Comparison of ENCODE assay signal across 9 mouse cellular contexts in the genomic region with DNA sequence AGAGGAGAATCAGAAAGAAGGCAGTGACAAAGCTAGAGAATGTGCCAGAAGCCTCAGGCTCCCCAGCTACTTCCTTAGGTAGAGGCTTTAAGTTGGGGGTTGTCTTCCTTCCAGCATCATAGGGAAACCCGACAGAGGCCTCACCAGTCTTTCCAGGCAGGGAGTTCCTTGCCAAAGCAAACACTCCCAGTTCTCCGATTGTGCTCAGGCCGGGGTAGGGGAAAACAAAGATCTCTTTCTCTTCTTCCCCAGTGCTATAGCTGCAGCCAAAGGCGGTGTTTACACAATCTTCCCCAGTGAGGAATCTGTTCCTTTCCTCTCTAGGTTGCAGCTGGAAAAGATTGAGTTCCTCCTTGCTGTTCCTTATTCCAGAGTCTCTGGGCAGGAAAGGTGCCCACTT. TPM values are rescaled to one million over a fixed set of nuclear protein-coding genes. Genes with fewer than 3 reads are reported as not detected.
DNase-seq lines count a peak whose midpoint lies in the region; ATAC-seq lines count a peak whose summit lies in the region.
"Had no signal": no experiment of that assay in that cellular context is flagged by ENCODE, and none has a peak within 500 bp of the region (broad histone marks: within the 10 kb centered on the region; RNA-seq: fewer than 3 reads in every experiment).

No protein-coding gene starts in this region.

- H3K27ac ChIP-seq in forebrain, embryonic 10.5 days, result peak overlapping the region; percentile 49
- H3K27ac ChIP-seq in forebrain, embryonic 13.5 days, result no peak overlapping the region; the same call in 1 of the 2 replicates
- H3K27ac ChIP-seq in limb, embryonic 11.5 days (replicated peaks; ENCODE audit: low read depth, low read length), result peak overlapping the region; percentile 66
- H3K27ac ChIP-seq in neural tube, embryonic 13.5 days (replicated peaks), result peak overlapping the region; percentile 82

- intact Hi-C loops in left cerebral cortex, postnatal 36 days (cut with DNase I), result no loop called here

- no peak for ATAC-seq in forebrain, embryonic 13.5 days
- no peak for ATAC-seq in limb, embryonic 11.5 days (ENCODE audit: insufficient number of reproducible peaks, low FRiP score, low TSS enrichment, low read depth)
- ATAC-seq in neural tube, embryonic 13.5 days (ENCODE audit: low read depth), result peak; percentile 36; the same call in 1 of the 2 replicates

- H3K9ac ChIP-seq in forebrain, embryonic 13.5 days, result no peak overlapping the region
- no peak overlapping the region for H3K9ac ChIP-seq in limb, embryonic 11.5 days (ENCODE audit: low read length)
- H3K9ac ChIP-seq in neural tube, embryonic 13.5 days, result 0 out of 2 replicates have a peak overlapping the region, but pooled peaks have one; percentile 26

- peaks cover 22% of the 10 kb centered on the region for H3K36me3 ChIP-seq in forebrain, embryonic 10.5 days (replicated peaks)
- H3K36me3 ChIP-seq in forebrain, embryonic 13.5 days (ENCODE audit: poor library complexity, severe bottlenecking), result peaks cover 19% of the 10 kb centered on the region
- peaks cover 4% of the 10 kb centered on the region for H3K36me3 ChIP-seq in limb, embryonic 11.5 days (ENCODE audit: control insufficient read depth, insufficient read depth, low read length)
- peaks cover 9% of the 10 kb centered on the region for H3K36me3 ChIP-seq in neural tube, embryonic 13.5 days

- WGBS in forebrain, embryonic 10.5 days, result 28% methylated on average over 4 of the region's 4 CpGs
- WGBS in forebrain, embryonic 13.5 days, result 10% methylated on average over 4 of the region's 4 CpGs
- 62% methylated on average over 4 of the region's 4 CpGs for WGBS in limb, embryonic 11.5 days
- 30% methylated on average over 4 of the region's 4 CpGs for WGBS in neural tube, embryonic 13.5 days

- no peak for DNase-seq in forebrain, embryonic 10.5 days (ENCODE audit: extremely low spot score, low spot score)
- DNase-seq in MN1 (ENCODE audit: low spot score), result peak; percentile 53
- peak; percentile 44 for DNase-seq in heart, adult 8-10 months (ENCODE audit: low spot score)
- no peak for DNase-seq in limb, embryonic 11.5 days (ENCODE audit: low spot score)
- DNase-seq in layer of hippocampus, adult 8-10 months (ENCODE audit: low spot score in 2 of 2), result no peak
- no peak for DNase-seq in left cerebral cortex, postnatal 36 days (ENCODE audit: low spot score in 2 of 2)

- H3K27me3 ChIP-seq in forebrain, embryonic 10.5 days (ENCODE audit: poor library complexity, severe bottlenecking), result no peaks in the 10 kb centered on the region
- H3K27me3 ChIP-seq in forebrain, embryonic 13.5 days, result no peaks in the 10 kb centered on the region
- no peaks in the 10 kb centered on the region for H3K27me3 ChIP-seq in limb, embryonic 11.5 days (ENCODE audit: control insufficient read depth, insufficient read depth, low read length)
- H3K27me3 ChIP-seq in neural tube, embryonic 13.5 days, result no peaks in the 10 kb centered on the region

- no peak overlapping the region for H3K4me3 ChIP-seq in forebrain, embryonic 10.5 days
- no peak overlapping the region for H3K4me3 ChIP-seq in forebrain, embryonic 13.5 days
- no peak overlapping the region for H3K4me3 ChIP-seq in limb, embryonic 11.5 days (ENCODE audit: low read depth, low read length)
- no peak overlapping the region for H3K4me3 ChIP-seq in neural tube, embryonic 13.5 days

- H3K4me1 ChIP-seq in forebrain, embryonic 10.5 days, result peaks cover 12% of the 10 kb centered on the region
- peaks cover 6% of the 10 kb centered on the region; the same call in 1 of the 2 replicates for H3K4me1 ChIP-seq in forebrain, embryonic 13.5 days
- H3K4me1 ChIP-seq in limb, embryonic 11.5 days (ENCODE audit: control insufficient read depth, insufficient read depth, low read length), result 0 out of 2 replicates have a peak, but pooled peaks cover 4% of the 10 kb centered on the region
- H3K4me1 ChIP-seq in neural tube, embryonic 13.5 days (replicated peaks), result peaks cover 25% of the 10 kb centered on the region

- H3K4me2 ChIP-seq in forebrain, embryonic 13.5 days, result no peak overlapping the region
- no peak overlapping the region for H3K4me2 ChIP-seq in limb, embryonic 11.5 days (ENCODE audit: low read depth, severe bottlenecking)
- no peak overlapping the region for H3K4me2 ChIP-seq in neural tube, embryonic 13.5 days

- H3K9me3 ChIP-seq in forebrain, embryonic 10.5 days, result no peaks in the 10 kb centered on the region
- no peaks in the 10 kb centered on the region for H3K9me3 ChIP-seq in forebrain, embryonic 13.5 days (replicated peaks)
- no peaks in the 10 kb centered on the region for H3K9me3 ChIP-seq in limb, embryonic 11.5 days (ENCODE audit: control insufficient read depth, low read length)
- H3K9me3 ChIP-seq in neural tube, embryonic 13.5 days, result no peaks in the 10 kb centered on the region

RNA-seq across cellular contexts. Expression of a gene that starts 15.5 kb away (rescaled TPM):
- polyA plus RNA-seq in forebrain, embryonic 10.5 days (2016; fragmentation: Nextera tagmentation; extraction: Ambion mirVana), result 65.1 and 69.2 TPM in 2 replicates
- polyA plus RNA-seq in forebrain, embryonic 13.5 days (2015; fragmentation: Nextera tagmentation; extraction: Ambion mirVana), result 52.3 and 79.6 TPM in 2 replicates
- 10 to 100 TPM; 21.1 to 79.9 (median 33.0) TPM for total RNA-seq in heart, adult 8-10 months (2022)
- 63.9 and 73.3 TPM in 2 replicates for polyA plus RNA-seq in limb, embryonic 11.5 days (2014; fragmentation: Nextera tagmentation; extraction: Ambion mirVana)
- polyA plus RNA-seq in neural tube, embryonic 13.5 days (2015; fragmentation: Nextera tagmentation; extraction: Ambion mirVana), result 45.9 and 48.1 TPM in 2 replicates
- total RNA-seq in layer of hippocampus, adult 8-10 months (2022), result 10 to 100 TPM in 2 of 4 experiments, 1 to 10 TPM in 2; 7.0 to 12.5 (median 10.0) TPM
- total RNA-seq in left cerebral cortex, postnatal 36 days (2021), result 10 to 100 TPM in 1 of 2 experiments, 1 to 10 TPM in 1; 8.8 to 11.0 TPM

RNA-seq across cellular contexts. Expression of a gene that starts 31.4 kb away (rescaled TPM):
- polyA plus RNA-seq in forebrain, embryonic 10.5 days (2016; fragmentation: Nextera tagmentation; extraction: Ambion mirVana), result 16.0 and 19.2 TPM in 2 replicates
- 19.8 and 22.1 TPM in 2 replicates for polyA plus RNA-seq in forebrain, embryonic 13.5 days (2015; fragmentation: Nextera tagmentation; extraction: Ambion mirVana)
- 10 to 100 TPM; 46.6 to 54.0 (median 52.1) TPM for total RNA-seq in heart, adult 8-10 months (2022)
- 19.7 and 22.4 TPM in 2 replicates for polyA plus RNA-seq in limb, embryonic 11.5 days (2014; fragmentation: Nextera tagmentation; extraction: Ambion mirVana)
- 16.1 and 22.5 TPM in 2 replicates for polyA plus RNA-seq in neural tube, embryonic 13.5 days (2015; fragmentation: Nextera tagmentation; extraction: Ambion mirVana)
- 10 to 100 TPM; 44.2 to 55.6 (median 52.2) TPM for total RNA-seq in layer of hippocampus, adult 8-10 months (2022)
- total RNA-seq in left cerebral cortex, postnatal 36 days (2021), result 10 to 100 TPM; 27.1 to 43.0 TPM

RNA-seq across cellular contexts. Expression of a gene that starts 31.8 kb away (rescaled TPM):
- polyA plus RNA-seq in forebrain, embryonic 10.5 days (2016; fragmentation: Nextera tagmentation; extraction: Ambion mirVana), result 0.50 TPM in 1 of 2 replicates, not detected in the other
- polyA plus RNA-seq in forebrain, embryonic 13.5 days (2015; fragmentation: Nextera tagmentation; extraction: Ambion mirVana), result not detected in 2 replicates
- 1 to 10 TPM in 1 of 4 experiments, not detected in 3; 1.4 TPM for total RNA-seq in heart, adult 8-10 months (2022)
- not detected in 2 replicates for polyA plus RNA-seq in limb, embryonic 11.5 days (2014; fragmentation: Nextera tagmentation; extraction: Ambion mirVana)
- 1.3 TPM in 1 of 2 replicates, not detected in the other for polyA plus RNA-seq in neural tube, embryonic 13.5 days (2015; fragmentation: Nextera tagmentation; extraction: Ambion mirVana)
- total RNA-seq in layer of hippocampus, adult 8-10 months (2022), result under 1 TPM in 1 of 4 experiments, not detected in 3; 0.96 TPM
- total RNA-seq in left cerebral cortex, postnatal 36 days (2021), result not detected
- polyA plus RNA-seq: C2C12 had no signal

Comparison
In these comparisons a context has a peak if more than half of its experiments do, and no peak if none do; other contexts are left out.
1. DNase-seq: peak in MN1 (single experiment) and heart, adult 8-10 months (single experiment); none in forebrain, embryonic 10.5 days (single experiment), limb, embryonic 11.5 days (single experiment), layer of hippocampus, adult 8-10 months (0 of 2) and left cerebral cortex, postnatal 36 days (0 of 2).